Mouse (Mus musculus) CD4-positive, CD25-positive, alpha-beta regulatory T cell, adult 4 months (primary cell): ENCODE measurements at regions not wholly inside any gene's neighbourhood (a gene's known extent, or its start where the extent isn't known, plus 50 kb on each side); places are given as distances from the start of the nearest gene placed in this dataset.
A peak's percentile ranks its signal among the peaks of the same experiment; 100 is the strongest.

Experiments used
- ATAC-seq: one replicate; pipeline ENCODE4 v1.8.0; 2017

GRCm38 (mm10) chr19:53476768-53477547 lies 52.0 kb upstream of the Dusp5 start:
- ATAC-seq: no peak

GRCm38 (mm10) chr19:53469256-53469655 lies 59.7 kb upstream of the Dusp5 start:
- ATAC-seq: no peak

- ATAC-seq: peak; percentile 85
Observed at GRCm38 (mm10) chr19:53464681-53465080, 64.2 kb upstream of the Dusp5 start.

- ATAC-seq: no peak
Observed at GRCm38 (mm10) chr19:53464135-53464534, 64.8 kb upstream of the Dusp5 start.

- peak; percentile 24 for ATAC-seq
Observed at GRCm38 (mm10) chr19:53461025-53462015, 67.6 kb upstream of the Dusp5 start.

GRCm38 (mm10) chr19:53460312-53461024 lies 68.4 kb upstream of the Dusp5 start:
- ATAC-seq: peak; percentile 53

- ATAC-seq: no peak
Observed at GRCm38 (mm10) chr19:53459407-53459788, 69.0 kb upstream of the Smndc1 start.

- no peak for ATAC-seq
Observed at GRCm38 (mm10) chr19:53458770-53459406, 68.5 kb upstream of the Smndc1 start.

GRCm38 (mm10) chr19:53456681-53457080 lies 66.3 kb upstream of the Smndc1 start:
- ATAC-seq: no peak

- no peak for ATAC-seq
Observed at GRCm38 (mm10) chr19:53454571-53454970, 64.2 kb upstream of the Smndc1 start.

GRCm38 (mm10) chr19:53454059-53454458 lies 63.7 kb upstream of the Smndc1 start:
- no peak for ATAC-seq

GRCm38 (mm10) chr19:53453317-53453947 lies 63.1 kb upstream of the Smndc1 start:
- ATAC-seq: no peak

- ATAC-seq: no peak
Observed at GRCm38 (mm10) chr19:53452360-53452759, 62.0 kb upstream of the Smndc1 start.

GRCm38 (mm10) chr19:53451388-53451922 lies 61.1 kb upstream of the Smndc1 start:
- no peak for ATAC-seq

- no peak for ATAC-seq
Observed at GRCm38 (mm10) chr19:53450624-53451387, 60.4 kb upstream of the Smndc1 start.

- ATAC-seq: no peak
Observed at GRCm38 (mm10) chr19:53449137-53449783, 58.9 kb upstream of the Smndc1 start.

- no peak for ATAC-seq
Observed at GRCm38 (mm10) chr19:53448206-53448605, 57.8 kb upstream of the Smndc1 start.

- no peak for ATAC-seq
Observed at GRCm38 (mm10) chr19:53447754-53448153, 57.4 kb upstream of the Smndc1 start.

GRCm38 (mm10) chr19:53446216-53446615 lies 55.8 kb upstream of the Smndc1 start:
- no peak for ATAC-seq

- ATAC-seq: no peak
Observed at GRCm38 (mm10) chr19:53444646-53445045, 54.3 kb upstream of the Smndc1 start.
